16 mouse cellular contexts compared by ENCODE assay signal in genomic region chr2:168504431-168505182, GRCm38 (mm10).
DNase-seq lines count a peak whose midpoint lies in the region; ATAC-seq and TF ChIP-seq lines count a peak whose summit lies in the region.
"Had no signal": no experiment of that assay in that cellular context is flagged by ENCODE, and none has a peak within 500 bp of the region (broad histone marks: within the 10 kb centered on the region; RNA-seq: fewer than 3 reads in every experiment).

No protein-coding gene starts in this region.

- no peaks in the 10 kb centered on the region for H3K36me3 ChIP-seq in heart, embryonic 11.5 days (ENCODE audit: control insufficient read depth, insufficient read depth, low read length)
- H3K36me3 ChIP-seq in stomach, embryonic 16.5 days (ENCODE audit: control insufficient read depth, insufficient read depth, low read length): no peaks in the 10 kb centered on the region
- no peaks in the 10 kb centered on the region for H3K36me3 ChIP-seq in stomach, postnatal 0 days (ENCODE audit: control insufficient read depth, insufficient read depth, low read length)
- H3K36me3 ChIP-seq: hindbrain, embryonic 15.5 days; neural tube, embryonic 13.5 days had no signal

- 84% methylated on average over 27 of the region's 27 CpGs for WGBS in heart, embryonic 11.5 days (ENCODE audit: insufficient replicate concordance)
- 83% methylated on average over 27 of the region's 27 CpGs for WGBS in stomach, embryonic 16.5 days
- 85% methylated on average over 27 of the region's 27 CpGs for WGBS in stomach, postnatal 0 days

- no peaks in the 10 kb centered on the region for H3K4me1 ChIP-seq in heart, embryonic 11.5 days (ENCODE audit: control insufficient read depth, insufficient read depth, low read length)
- H3K4me1 ChIP-seq in stomach, embryonic 16.5 days (ENCODE audit: control insufficient read depth, insufficient read depth, low read length): no peaks in the 10 kb centered on the region
- no peaks in the 10 kb centered on the region for H3K4me1 ChIP-seq in stomach, postnatal 0 days (replicated peaks; ENCODE audit: control insufficient read depth, insufficient read depth)
- H3K4me1 ChIP-seq: hindbrain, embryonic 15.5 days had no signal

- H3K9me3 ChIP-seq in heart, embryonic 11.5 days (replicated peaks; ENCODE audit: control insufficient read depth, low read length): no peaks in the 10 kb centered on the region
- H3K9me3 ChIP-seq in stomach, embryonic 16.5 days (replicated peaks; ENCODE audit: control insufficient read depth, low read length): no peaks in the 10 kb centered on the region
- no peaks in the 10 kb centered on the region for H3K9me3 ChIP-seq in stomach, postnatal 0 days (ENCODE audit: control insufficient read depth, low read length)
- H3K9me3 ChIP-seq: hindbrain, embryonic 15.5 days; neural tube, embryonic 13.5 days had no signal

- H3K9ac ChIP-seq in heart, embryonic 11.5 days (ENCODE audit: low read depth, low read length): no peak overlapping the region
- no peak overlapping the region for H3K9ac ChIP-seq in stomach, embryonic 16.5 days (ENCODE audit: low read length)
- no peak overlapping the region for H3K9ac ChIP-seq in stomach, postnatal 0 days (ENCODE audit: low read length)
- H3K9ac ChIP-seq: hindbrain, embryonic 15.5 days; liver, postnatal 0 days; neural tube, embryonic 13.5 days had no signal

- no peak for TF ChIP-seq EP300 in stomach, postnatal 0 days (optimal IDR thresholded peaks at IDR 0.05)

- H3K27ac ChIP-seq in heart, embryonic 11.5 days (ENCODE audit: low read depth, low read length): no peak overlapping the region
- H3K27ac ChIP-seq in stomach, embryonic 16.5 days (ENCODE audit: low read length): no peak overlapping the region
- H3K27ac ChIP-seq in stomach, postnatal 0 days (replicated peaks): no peak overlapping the region
- H3K27ac ChIP-seq: hindbrain, embryonic 15.5 days; neural tube, embryonic 13.5 days had no signal

- peaks cover 5% of the 10 kb centered on the region for H3K27me3 ChIP-seq in heart, embryonic 11.5 days (ENCODE audit: control insufficient read depth, insufficient read depth, low read length)
- no peaks in the 10 kb centered on the region for H3K27me3 ChIP-seq in stomach, embryonic 16.5 days (ENCODE audit: control insufficient read depth, insufficient read depth, low read length)
- H3K27me3 ChIP-seq in stomach, postnatal 0 days (ENCODE audit: control insufficient read depth, insufficient read depth, low read length): no peaks in the 10 kb centered on the region
- H3K27me3 ChIP-seq: hindbrain, embryonic 15.5 days had no signal

- H3K4me3 ChIP-seq in heart, embryonic 11.5 days (ENCODE audit: low read depth, low read length): no peak overlapping the region
- H3K4me3 ChIP-seq in stomach, embryonic 16.5 days (replicated peaks; ENCODE audit: low read length): no peak overlapping the region
- H3K4me3 ChIP-seq in stomach, postnatal 0 days (ENCODE audit: low read depth, low read length): no peak overlapping the region
- H3K4me3 ChIP-seq: hindbrain, embryonic 15.5 days; neural tube, embryonic 13.5 days had no signal

- H3K4me2 ChIP-seq in heart, embryonic 11.5 days: no peak overlapping the region
- no peak overlapping the region for H3K4me2 ChIP-seq in stomach, embryonic 16.5 days (ENCODE audit: low read depth, low read length)
- no peak overlapping the region for H3K4me2 ChIP-seq in stomach, postnatal 0 days (replicated peaks; ENCODE audit: low read depth)
- H3K4me2 ChIP-seq: hindbrain, embryonic 15.5 days; neural tube, embryonic 13.5 days had no signal

- no peak for TF ChIP-seq CTCF in stomach, postnatal 0 days (IDR thresholded peaks at IDR 0.05; ENCODE audit: low read depth)

- peak; percentile 34 to 52 for DNase-seq in cerebellum, postnatal 10 days
- DNase-seq in cerebellum, postnatal 36 days: no peak
- peak; percentile 43 to 57 for DNase-seq in heart, adult 9 months (ENCODE audit: low spot score in 2 of 2)
- no peak for DNase-seq in stomach, postnatal 0 days (ENCODE audit: low spot score)
- no peak for DNase-seq in spleen, adult 12 weeks (ENCODE audit: low spot score)
- DNase-seq in spleen, postnatal 10 days (ENCODE audit: low spot score in 2 of 2): no peak
- DNase-seq: cerebellum, adult 11 months; kidney, adult 2 months; kidney, postnatal 4 days; liver, postnatal 0 days; right cerebral cortex, adult 18-20 months; thymus, postnatal 36 days had no signal

- no peak for ATAC-seq in heart, embryonic 11.5 days (replicated peaks; ENCODE audit: insufficient number of reproducible peaks, low FRiP score, low TSS enrichment)
- 0 out of 2 replicates have a peak, but pooled peaks have one; percentile 12 for ATAC-seq in stomach, embryonic 16.5 days (ENCODE audit: insufficient read depth, low FRiP score)
- ATAC-seq in stomach, postnatal 0 days (ENCODE audit: low FRiP score, low TSS enrichment): no peak
- ATAC-seq: liver, postnatal 0 days had no signal

Comparison
In these comparisons a context has a peak if more than half of its experiments do, and no peak if none do; other contexts are left out.
1. DNase-seq: peak in cerebellum, postnatal 10 days (2 of 2) and heart, adult 9 months (2 of 2); none in cerebellum, postnatal 36 days (0 of 2), stomach, postnatal 0 days (single experiment), spleen, adult 12 weeks (single experiment) and spleen, postnatal 10 days (0 of 2).